Mouse (Mus musculus) left cerebral cortex, postnatal 36 days (tissue): ENCODE measurements around the gene Tmem189. TPM values are rescaled to one million over a fixed set of nuclear protein-coding genes. Genes with fewer than 3 reads are reported as not detected.

Source experiments
- DNase-seq, 2 experiments: peaks; one replicate each; pipeline ENCODE4 v3.0.0; 2021 to 2022; ENCODE audit warnings: low spot score in 2 of 2, mixed read lengths in 1 of 2
- intact Hi-C: fragments of 180-260 bp; cut with DNase I; formaldehyde crosslinking; loops from one replicate; pipeline ENCODE4 v1.15.1; 2025
- total RNA-seq, 2 experiments: library from RNA; stranded (reverse); gene quantifications; 2 replicates each; pipeline ENCODE4 v1.2.3; 2021

Tmem189 gene
- total RNA-seq, 2 experiments from 2014 or later: 45.2 to 48.3 TPM

- DNase-seq: no peak
- intact Hi-C loops: no loop called here
These were observed 16.7 kb upstream of the Tmem189 start for GRCm38 (mm10) chr2:167706183-167706939.

- intact Hi-C loops: no loop called here
These were observed 14.8 kb upstream of the Tmem189 start for GRCm38 (mm10) chr2:167704409-167704808.

GRCm38 (mm10) chr2:167702126-167702525 lies 12.5 kb upstream of the Tmem189 start:
- intact Hi-C loops: no loop called here
- no peak for DNase-seq

More at GRCm38 (mm10) chr2:167704409-167704808, 14.8 kb upstream of the Tmem189 start:
- DNase-seq: no peak

GRCm38 (mm10) chr2:167701472-167701871 lies 11.8 kb upstream of the Tmem189 start:
- DNase-seq: no peak
- intact Hi-C loops: no loop called here

GRCm38 (mm10) chr2:167700018-167700417 lies 10.4 kb upstream of the Tmem189 start:
- intact Hi-C loops: no loop called here
- no peak for DNase-seq

- intact Hi-C loops: no loop called here
- no peak for DNase-seq
These were observed 8.3 kb upstream of the Tmem189 start for GRCm38 (mm10) chr2:167697902-167698301.

GRCm38 (mm10) chr2:167696143-167696542 lies 6.5 kb upstream of the Tmem189 start:
- no peak for DNase-seq
- intact Hi-C loops: no loop called here

GRCm38 (mm10) chr2:167695491-167695890 lies 5.9 kb upstream of the Tmem189 start:
- no peak for DNase-seq
- intact Hi-C loops: no loop called here

- intact Hi-C loops: loop anchor here (5.0 kb wide), 1 partner anchor 87 kb away; no protein-coding TSS in a partner anchor
These were observed 5.3 kb upstream of the Tmem189 start for GRCm38 (mm10) chr2:167694963-167695362.

GRCm38 (mm10) chr2:167694244-167694643 lies 4.6 kb upstream of the Tmem189 start:
- intact Hi-C loops: loop anchor here (5.0 kb wide), 1 partner anchor 88 kb away; no protein-coding TSS in a partner anchor
- no peak for DNase-seq

More at GRCm38 (mm10) chr2:167694963-167695362, 5.3 kb upstream of the Tmem189 start:
- no peak for DNase-seq

GRCm38 (mm10) chr2:167693540-167693939 lies 3.9 kb upstream of the Tmem189 start:
- intact Hi-C loops: loop anchor here (5.0 kb wide), 1 partner anchor 89 kb away; no protein-coding TSS in a partner anchor
- no peak for DNase-seq

GRCm38 (mm10) chr2:167692831-167693230 lies 3.2 kb upstream of the Tmem189 start:
- no peak for DNase-seq
- intact Hi-C loops: loop anchor here (5.0 kb wide), 1 partner anchor 89 kb away; no protein-coding TSS in a partner anchor

- intact Hi-C loops: loop anchor here (5.0 kb wide), 1 partner anchor 90 kb away; no protein-coding TSS in a partner anchor
- peak; percentile 41 to 65 for DNase-seq
These were observed 2.4 kb upstream of the Tmem189 start for GRCm38 (mm10) chr2:167691871-167692661.

GRCm38 (mm10) chr2:167691410-167691809 lies 1.8 kb upstream of the Tmem189 start:
- no peak for DNase-seq
- intact Hi-C loops: loop anchor here (5.0 kb wide), 1 partner anchor 91 kb away; no protein-coding TSS in a partner anchor

GRCm38 (mm10) chr2:167690962-167691311 lies 1.3 kb upstream of the Tmem189 start:
- peak in 1 of 2 experiments; percentile 40 for DNase-seq
- intact Hi-C loops: loop anchor here (5.0 kb wide), 1 partner anchor 91 kb away; no protein-coding TSS in a partner anchor

- peak; percentile 49 to 55 for DNase-seq
- intact Hi-C loops: loop anchor here (5.0 kb wide), 1 partner anchor 92 kb away; no protein-coding TSS in a partner anchor
These were observed 768 bp upstream of the Tmem189 start for GRCm38 (mm10) chr2:167690219-167690961.

GRCm38 (mm10) chr2:167688498-167689451 lies 847 bp downstream of the Tmem189 start, which contains the start of gene Cebpb:
Cebpb (plus strand) TSS chr2:167688915.
- intact Hi-C loops: loop anchor here (5.0 to 10.0 kb wide), 2 partner anchors 329 to 386 kb away; no protein-coding TSS in a partner anchor
- peak; percentile 87 to 90 for DNase-seq

- peak; percentile 25 to 49 for DNase-seq
- intact Hi-C loops: loop anchor here (5.0 to 10.0 kb wide), 2 partner anchors 329 to 387 kb away; no protein-coding TSS in a partner anchor
These were observed 1.5 kb downstream of the Tmem189 start for GRCm38 (mm10) chr2:167688126-167688497.
